Mouse (Mus musculus) fibroblast of lung, adult 2 months (primary cell): ENCODE measurements around the gene Zfp777.

Experiments
- DNase-seq: peaks from one replicate; pipeline ENCODE4 v3.0.0-alpha.2; 2011; ENCODE audit warnings: low read depth

Zfp777 gene

GRCm38 (mm10) chr6:48048426-48049272 is at the start of gene Zfp777:
Zfp777 (minus strand) TSS chr6:48048911.
- DNase-seq, result peak; percentile 45

- DNase-seq, result no peak
Measured at GRCm38 (mm10) chr6:48086957-48087715, 38.4 kb upstream of the Zfp777 start.

- peak; percentile 46 for DNase-seq
Measured at GRCm38 (mm10) chr6:48086471-48086878, 37.8 kb upstream of the Zfp777 start, which contains the start of gene Zfp746. Zfp746 (minus strand) TSS chr6:48086593.

- peak; percentile 7 for DNase-seq
Measured at GRCm38 (mm10) chr6:48085521-48086404, 37.1 kb upstream of the Zfp777 start.

- no peak for DNase-seq
Measured at GRCm38 (mm10) chr6:48083733-48084191, 35.1 kb upstream of the Zfp777 start.

- DNase-seq, result no peak
Measured at GRCm38 (mm10) chr6:48081952-48082351, 33.2 kb upstream of the Zfp777 start.

- no peak for DNase-seq
Measured at GRCm38 (mm10) chr6:48081021-48081420, 32.3 kb upstream of the Zfp777 start.

- DNase-seq, result no peak
Measured at GRCm38 (mm10) chr6:48073316-48073715, 24.6 kb upstream of the Zfp777 start.

- no peak for DNase-seq
Measured at GRCm38 (mm10) chr6:48067492-48067891, 18.8 kb upstream of the Zfp777 start.

GRCm38 (mm10) chr6:48065587-48066075 is 16.9 kb upstream of the Zfp777 start:
- no peak for DNase-seq

- DNase-seq, result no peak
Measured at GRCm38 (mm10) chr6:48064451-48064850, 15.7 kb upstream of the Zfp777 start.

GRCm38 (mm10) chr6:48063940-48064339 is 15.2 kb upstream of the Zfp777 start:
- no peak for DNase-seq

GRCm38 (mm10) chr6:48060895-48061294 is 12.2 kb upstream of the Zfp777 start:
- no peak for DNase-seq

- DNase-seq, result no peak
Measured at GRCm38 (mm10) chr6:48060421-48060820, 11.7 kb upstream of the Zfp777 start.

- DNase-seq, result no peak
Measured at GRCm38 (mm10) chr6:48052136-48052535, 3.4 kb upstream of the Zfp777 start.

GRCm38 (mm10) chr6:48051666-48052065 is 3.0 kb upstream of the Zfp777 start:
- DNase-seq, result no peak

GRCm38 (mm10) chr6:48049273-48050065 is 758 bp upstream of the Zfp777 start:
- no peak for DNase-seq

- no peak for DNase-seq
Measured at GRCm38 (mm10) chr6:48047450-48048351, 1.0 kb downstream of the Zfp777 start.

GRCm38 (mm10) chr6:48047114-48047449 is 1.6 kb downstream of the Zfp777 start:
- no peak for DNase-seq

GRCm38 (mm10) chr6:48032661-48033060 is 16.1 kb downstream of the Zfp777 start:
- DNase-seq, result no peak
